Mouse (Mus musculus) liver, postnatal 0 days (tissue): ENCODE measurements around the gene Chmp1a.

Source experiments
- CTCF ChIP-seq: sonication (generic); IDR thresholded peaks from 2 replicates; pipeline ENCODE4 v1.5.1; 2016; ENCODE audit warnings: antibody characterized with exemption, low read depth
- EP300 ChIP-seq: IDR thresholded peaks from 2 replicates; pipeline ENCODE4 v1.6.1; 2016; ENCODE audit warnings: antibody characterized with exemption, low read depth, mild to moderate bottlenecking

DNA sequence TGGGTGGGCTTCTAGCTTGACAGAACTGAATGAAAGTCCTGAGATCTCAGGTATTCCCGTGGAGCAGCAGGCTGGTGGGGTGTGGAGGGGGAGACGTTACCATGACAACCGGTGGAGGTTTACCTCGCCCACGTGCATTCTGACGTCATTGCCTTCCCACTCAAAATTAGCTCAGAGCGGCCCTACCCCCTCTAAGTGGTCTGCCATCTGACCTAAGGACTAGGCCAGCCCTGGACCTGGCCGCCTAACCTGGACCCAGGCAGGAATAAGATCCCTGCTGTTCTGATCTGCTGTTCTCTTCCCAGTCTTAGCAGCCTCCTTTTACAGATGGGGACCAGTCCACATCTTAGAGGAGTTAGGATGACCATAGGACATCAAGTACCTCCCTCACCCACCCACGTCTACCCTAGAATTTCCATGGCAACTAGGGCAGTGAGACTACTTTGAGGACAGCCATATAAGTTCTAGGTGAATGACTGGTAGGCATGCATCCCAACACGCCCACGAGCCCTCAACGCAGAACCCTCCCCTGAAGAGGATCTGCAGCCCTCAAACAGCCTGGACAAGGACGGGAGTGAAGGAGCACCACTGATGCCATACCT, 22.5 kb upstream of the Chmp1a start:
- no peak for TF ChIP-seq CTCF
- no peak for TF ChIP-seq EP300
